Mouse (Mus musculus) bone marrow macrophage, adult 2 months (primary cell): ENCODE measurements around the gene Tent2.

Experiments
- CTCF ChIP-seq: IDR thresholded peaks from 2 replicates; pipeline ENCODE4 v1.5.1; 2012; ENCODE audit warnings: low read depth, mild to moderate bottlenecking, low read length, moderate library complexity
- POLR2A ChIP-seq: IDR thresholded peaks from 2 replicates; pipeline ENCODE4 v1.6.1; 2012; ENCODE audit warnings: mild to moderate bottlenecking, low read depth, low read length, borderline replicate concordance

DNA sequence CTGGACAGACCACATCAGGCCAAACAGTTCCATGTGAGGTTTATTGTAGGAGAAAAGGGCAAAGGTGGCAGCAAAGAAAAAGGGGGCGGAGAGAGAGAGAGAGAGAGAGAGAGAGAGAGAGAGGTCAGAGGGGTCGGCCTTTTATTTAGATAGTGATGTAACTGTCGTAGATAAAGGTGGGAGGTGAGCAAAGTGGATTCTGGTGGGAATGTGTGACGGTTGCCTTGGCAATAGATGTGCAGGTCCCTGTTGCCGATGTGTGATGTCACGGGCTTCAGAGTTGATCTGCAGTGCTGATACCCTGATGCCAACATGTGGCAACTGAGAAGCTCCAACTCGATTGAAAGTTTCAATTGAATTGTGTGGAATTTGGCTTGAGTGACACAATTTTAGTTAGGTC lies 40.1 kb upstream of the Tent2 start:
- no peak for TF ChIP-seq POLR2A
- no peak for TF ChIP-seq CTCF
